In the genomic region with DNA sequence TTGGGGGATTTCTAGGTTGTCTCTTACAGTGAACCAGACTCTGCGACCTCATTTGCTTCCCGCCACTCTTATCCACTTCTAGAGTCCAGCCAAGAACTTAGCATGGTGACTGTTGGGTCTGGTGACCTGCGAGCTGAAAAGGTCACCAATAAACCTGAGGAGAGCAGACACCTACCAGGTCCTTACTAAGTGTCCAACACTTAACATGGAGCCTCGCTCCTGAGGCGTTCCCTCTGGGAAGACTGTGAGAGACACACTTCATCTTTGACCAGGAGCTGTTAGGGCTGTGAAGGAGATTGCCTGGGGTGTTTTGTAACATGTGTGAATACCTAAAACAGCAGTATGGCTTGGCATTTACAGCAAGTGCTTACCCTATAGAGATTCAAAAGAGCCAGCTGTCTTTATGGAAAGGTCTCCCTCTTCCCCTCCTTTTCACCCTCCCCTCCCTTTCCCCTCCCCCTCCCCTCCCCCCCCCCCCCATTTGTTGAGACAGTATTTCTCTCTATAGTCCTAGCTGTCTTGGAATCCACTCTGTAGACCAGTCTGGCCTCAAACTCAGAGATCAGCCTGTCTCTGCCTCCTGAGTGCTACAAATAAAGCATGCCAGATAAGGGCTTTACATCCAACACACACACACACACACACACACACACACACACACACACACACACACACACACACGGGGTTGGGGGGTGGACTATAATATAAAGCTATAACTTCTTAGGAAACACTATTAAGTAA, we compare ENCODE assay signal across 11 mouse cellular contexts. TPM values are rescaled to one million over a fixed set of nuclear protein-coding genes. Genes with fewer than 3 reads are reported as not detected.
DNase-seq lines count a peak whose midpoint lies in the region; ATAC-seq and TF ChIP-seq lines count a peak whose summit lies in the region.
"Had no signal": no experiment of that assay in that cellular context is flagged by ENCODE, and none has a peak within 500 bp of the region (broad histone marks: within the 10 kb centered on the region; RNA-seq: fewer than 3 reads in every experiment).

No protein-coding gene starts in this region.

- H3K36me3 ChIP-seq in forebrain, embryonic 14.5 days (ENCODE audit: control insufficient read depth, insufficient read depth, low read length): no peaks in the 10 kb centered on the region
- no peaks in the 10 kb centered on the region for H3K36me3 ChIP-seq in forebrain, embryonic 10.5 days (replicated peaks)
- H3K36me3 ChIP-seq in lung, postnatal 0 days (ENCODE audit: insufficient read depth, low read length): no peaks in the 10 kb centered on the region
- H3K36me3 ChIP-seq in hindbrain, embryonic 14.5 days (replicated peaks; ENCODE audit: control insufficient read depth, insufficient read depth): no peaks in the 10 kb centered on the region
- H3K36me3 ChIP-seq: heart, embryonic 13.5 days had no signal

- no peaks in the 10 kb centered on the region for H3K9me3 ChIP-seq in forebrain, embryonic 14.5 days (replicated peaks; ENCODE audit: control insufficient read depth, low read length)
- no peaks in the 10 kb centered on the region for H3K9me3 ChIP-seq in forebrain, embryonic 10.5 days
- H3K9me3 ChIP-seq in lung, postnatal 0 days (ENCODE audit: low read length): no peaks in the 10 kb centered on the region
- no peaks in the 10 kb centered on the region for H3K9me3 ChIP-seq in hindbrain, embryonic 14.5 days (ENCODE audit: control insufficient read depth, low read length)
- H3K9me3 ChIP-seq: heart, embryonic 13.5 days had no signal

- ATAC-seq in forebrain, embryonic 14.5 days: peak; percentile 6; the same call in 1 of the 2 replicates
- ATAC-seq in lung, postnatal 0 days: no peak; the same call in 1 of the 2 replicates
- 0 out of 2 replicates have a peak, but pooled peaks have one; percentile 5 for ATAC-seq in hindbrain, embryonic 14.5 days (ENCODE audit: low FRiP score)

- 0 out of 2 replicates have a peak, but pooled peaks have one; percentile 18 for TF ChIP-seq EP300 in lung, postnatal 0 days (IDR thresholded peaks at IDR 0.05)

- no peak overlapping the region for H3K9ac ChIP-seq in forebrain, embryonic 14.5 days (ENCODE audit: low read length)
- no peak overlapping the region for H3K9ac ChIP-seq in lung, postnatal 0 days (replicated peaks; ENCODE audit: low read depth)
- H3K9ac ChIP-seq in hindbrain, embryonic 14.5 days: no peak overlapping the region

- DNase-seq in forebrain, embryonic 14.5 days (ENCODE audit: low spot score): no peak
- DNase-seq in forebrain, embryonic 10.5 days (ENCODE audit: extremely low spot score, low spot score): no peak
- no peak for DNase-seq in lung, postnatal 0 days (ENCODE audit: low spot score)
- DNase-seq in lung, postnatal 4 days: no peak
- no peak for DNase-seq in hindbrain, embryonic 14.5 days (ENCODE audit: low spot score)
- DNase-seq in naive thymus-derived CD4-positive, alpha-beta T cell, adult 2 months (ENCODE audit: low read depth): peak; percentile 15
- DNase-seq in ovary, postnatal 36 days (ENCODE audit: low spot score): no peak
- DNase-seq in urinary bladder, postnatal 14 days (ENCODE audit: low spot score): no peak
- DNase-seq: gastrocnemius, postnatal 14 days had no signal

- no peak overlapping the region for H3K4me3 ChIP-seq in forebrain, embryonic 14.5 days (ENCODE audit: low read depth, low read length)
- H3K4me3 ChIP-seq in forebrain, embryonic 10.5 days: no peak overlapping the region
- H3K4me3 ChIP-seq in lung, postnatal 0 days (ENCODE audit: low read depth, low read length): no peak overlapping the region
- no peak overlapping the region for H3K4me3 ChIP-seq in hindbrain, embryonic 14.5 days (replicated peaks; ENCODE audit: low read length)
- H3K4me3 ChIP-seq: left cerebral cortex, adult 2 months had no signal

- WGBS in forebrain, embryonic 14.5 days: 83% methylated on average over 6 of the region's 6 CpGs
- 86% methylated on average over 6 of the region's 6 CpGs for WGBS in forebrain, embryonic 10.5 days
- WGBS in lung, postnatal 0 days: 81% methylated on average over 6 of the region's 6 CpGs
- WGBS in hindbrain, embryonic 14.5 days: 84% methylated on average over 6 of the region's 6 CpGs

- H3K4me2 ChIP-seq in forebrain, embryonic 14.5 days (ENCODE audit: low read length): no peak overlapping the region
- H3K4me2 ChIP-seq in lung, postnatal 0 days (replicated peaks; ENCODE audit: low read depth, low read length): no peak overlapping the region
- no peak overlapping the region for H3K4me2 ChIP-seq in hindbrain, embryonic 14.5 days (replicated peaks)

- H3K4me1 ChIP-seq in forebrain, embryonic 14.5 days (ENCODE audit: control insufficient read depth, insufficient read depth, low read length): peaks cover 3% of the 10 kb centered on the region; the same call in 1 of the 2 replicates
- H3K4me1 ChIP-seq in forebrain, embryonic 10.5 days: peaks cover 10% of the 10 kb centered on the region
- H3K4me1 ChIP-seq in lung, postnatal 0 days (ENCODE audit: insufficient read depth, low read depth, low read length): no peaks in the 10 kb centered on the region
- peaks cover 5% of the 10 kb centered on the region; the same call in 1 of the 2 replicates for H3K4me1 ChIP-seq in hindbrain, embryonic 14.5 days (replicated peaks; ENCODE audit: control insufficient read depth, insufficient read depth, low read length)

- no peak overlapping the region for H3K27ac ChIP-seq in forebrain, embryonic 14.5 days (ENCODE audit: low read depth, low read length)
- H3K27ac ChIP-seq in forebrain, embryonic 10.5 days: no peak overlapping the region
- H3K27ac ChIP-seq in lung, postnatal 0 days (ENCODE audit: low read length): no peak overlapping the region
- H3K27ac ChIP-seq in hindbrain, embryonic 14.5 days: no peak overlapping the region
- H3K27ac ChIP-seq: heart, embryonic 13.5 days; left cerebral cortex, adult 2 months had no signal

- H3K27me3 ChIP-seq in forebrain, embryonic 14.5 days (replicated peaks; ENCODE audit: control insufficient read depth, insufficient read depth, low read length): no peaks in the 10 kb centered on the region
- peaks cover 10% of the 10 kb centered on the region for H3K27me3 ChIP-seq in forebrain, embryonic 10.5 days (ENCODE audit: poor library complexity, severe bottlenecking)
- H3K27me3 ChIP-seq in lung, postnatal 0 days (replicated peaks; ENCODE audit: insufficient read depth, low read length): no peaks in the 10 kb centered on the region
- H3K27me3 ChIP-seq in hindbrain, embryonic 14.5 days (ENCODE audit: control insufficient read depth, insufficient read depth, low read length): no peaks in the 10 kb centered on the region

- TF ChIP-seq CTCF in lung, postnatal 0 days (IDR thresholded peaks at IDR 0.05): no peak

RNA-seq across cellular contexts. Expression of a gene that starts 7.3 kb away (rescaled TPM):
- 117 and 162 TPM in 2 replicates for polyA plus RNA-seq in forebrain, embryonic 14.5 days (2014; fragmentation: Nextera tagmentation; extraction: Ambion mirVana)
- polyA plus RNA-seq in forebrain, embryonic 10.5 days (2016; fragmentation: Nextera tagmentation; extraction: Ambion mirVana): 32.1 and 36.4 TPM in 2 replicates
- polyA plus RNA-seq in lung, postnatal 0 days (2015; fragmentation: Nextera tagmentation; extraction: Ambion mirVana): 18.7 and 20.0 TPM in 2 replicates
- 136 and 151 TPM in 2 replicates for polyA plus RNA-seq in hindbrain, embryonic 14.5 days (2014; fragmentation: Nextera tagmentation; extraction: Ambion mirVana)
